Mouse (Mus musculus): ENCODE measurements around the gene Tmem205. TPM values are rescaled to one million over a fixed set of nuclear protein-coding genes. Genes with fewer than 3 reads are reported as not detected.

Gene Tmem205
- total RNA-seq (2015; ENCODE audit: low replicate concordance): 13.8 TPM in 1 of 2 replicates, not detected in the other
- total RNA-seq (2017; ENCODE audit: low replicate concordance): not detected in 2 replicates

DNA sequence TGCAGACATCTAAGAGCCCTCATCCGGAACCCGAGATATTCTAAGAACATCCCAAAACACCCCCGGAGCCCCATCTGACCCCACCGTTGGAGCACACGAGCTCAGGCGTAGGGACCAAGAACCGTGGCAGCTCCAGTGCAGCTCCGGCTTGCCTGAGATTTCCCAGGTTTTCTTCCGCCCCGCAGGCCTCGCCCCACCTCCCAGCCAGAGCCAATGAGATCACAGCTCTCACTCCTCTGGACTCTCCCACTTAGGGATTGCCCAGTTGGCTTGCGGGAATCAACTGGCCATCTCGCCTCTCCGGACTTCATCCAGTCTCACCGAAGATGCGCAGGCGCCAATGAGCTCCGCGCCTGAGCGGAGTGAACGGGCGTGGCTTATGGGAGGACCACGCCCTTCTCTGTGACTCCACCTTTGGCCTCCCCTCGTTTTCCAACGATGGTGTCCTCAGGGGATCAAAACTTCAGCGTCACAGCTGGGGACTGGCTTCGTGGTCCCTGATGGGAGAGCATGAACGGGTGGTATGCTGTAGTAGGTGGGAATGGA lies at the start of gene Tmem205, which contains the start of gene Ccdc159:
Tmem205 (minus strand) TSS at position 349 of the 546 bp plus-strand sequence.
Ccdc159 (plus strand) TSS at position 264 of the 546 bp plus-strand sequence.
- ATAC-seq (replicated peaks; ENCODE audit: low FRiP score, poor library complexity, severe bottlenecking): peak; percentile 65; the same call in 1 of the 2 replicates

DNA sequence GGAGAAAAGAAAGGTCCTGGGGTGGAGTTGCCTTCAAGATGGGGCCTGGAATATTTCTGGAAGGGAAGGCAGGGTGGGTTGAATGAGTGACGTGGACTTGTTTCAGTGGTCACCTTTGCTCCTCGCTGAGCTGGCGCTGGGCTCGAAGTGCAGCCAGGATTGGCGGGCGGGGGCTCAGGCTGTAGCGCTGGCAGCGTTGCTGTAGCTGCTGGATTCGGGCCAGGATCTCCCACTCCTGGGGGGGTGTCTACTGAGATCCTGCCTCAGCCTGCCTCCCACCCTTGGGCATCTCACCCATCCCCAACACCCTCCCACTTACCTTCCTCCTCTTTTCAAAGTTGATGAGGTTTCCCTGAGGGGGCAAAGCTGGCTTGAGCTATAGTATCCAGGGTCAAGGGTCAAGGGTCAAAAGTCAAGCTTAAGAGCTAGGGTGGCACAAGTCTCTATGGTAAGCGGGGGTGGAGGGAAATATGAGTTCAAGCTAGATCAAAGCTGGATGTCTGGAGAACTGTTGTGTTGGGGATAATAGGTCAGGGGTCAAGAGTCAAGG lies 49.3 kb upstream of the Tmem205 start:
- ATAC-seq (replicated peaks; ENCODE audit: low FRiP score, poor library complexity, severe bottlenecking): no peak

GRCm38 (mm10) chr9:21969304-21969703 lies 41.9 kb upstream of the Tmem205 start:
- ATAC-seq (replicated peaks; ENCODE audit: low FRiP score, poor library complexity, severe bottlenecking): no peak

- ATAC-seq (replicated peaks; ENCODE audit: low FRiP score, poor library complexity, severe bottlenecking): no peak
Observed at GRCm38 (mm10) chr9:21968883-21969282, 41.5 kb upstream of the Tmem205 start.

- ATAC-seq (replicated peaks; ENCODE audit: low FRiP score, poor library complexity, severe bottlenecking): peak; percentile 83
Observed at GRCm38 (mm10) chr9:21963417-21963816, 36.1 kb upstream of the Tmem205 start, which contains the start of gene Epor. Gene Epor (minus strand): TSS chr9:21963506.

- peak; percentile 88 for ATAC-seq (replicated peaks; ENCODE audit: low FRiP score, poor library complexity, severe bottlenecking)
Observed at GRCm38 (mm10) chr9:21962416-21963059, 35.2 kb upstream of the Tmem205 start.

GRCm38 (mm10) chr9:21962010-21962409 lies 34.7 kb upstream of the Tmem205 start:
- no peak for ATAC-seq (replicated peaks; ENCODE audit: low FRiP score, poor library complexity, severe bottlenecking)

DNA sequence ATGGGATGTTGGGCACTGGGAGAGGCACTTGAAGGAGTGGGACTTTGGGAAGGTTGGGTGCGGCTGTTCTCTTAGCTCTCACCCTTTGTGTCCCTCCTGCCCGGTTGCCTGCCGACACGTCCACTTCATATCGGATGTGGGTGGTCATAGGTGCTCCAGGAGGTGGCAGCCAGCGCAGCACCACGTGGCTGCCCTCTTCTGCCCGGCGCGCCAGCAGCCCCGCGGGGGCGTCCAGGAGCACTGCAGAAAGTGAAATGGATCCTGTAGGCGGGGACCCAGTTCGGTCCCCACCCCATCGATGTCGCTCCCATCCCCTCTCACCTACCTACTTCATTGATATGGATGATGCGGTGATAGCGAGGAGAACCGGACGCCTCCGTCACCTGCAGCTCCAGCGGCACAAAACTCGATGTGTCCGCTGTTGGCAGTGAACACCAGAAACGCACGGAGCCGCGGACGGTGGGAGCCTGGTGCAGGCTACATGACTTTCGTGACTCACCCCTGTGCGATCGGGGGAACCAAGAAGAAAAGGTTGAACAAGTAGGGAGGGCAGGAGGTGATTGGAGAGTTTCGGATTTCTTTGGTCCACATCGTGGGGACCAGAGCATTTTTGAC lies 34.1 kb upstream of the Tmem205 start:
- peak; percentile 9; the same call in 1 of the 2 replicates for ATAC-seq (replicated peaks; ENCODE audit: low FRiP score, poor library complexity, severe bottlenecking)

DNA sequence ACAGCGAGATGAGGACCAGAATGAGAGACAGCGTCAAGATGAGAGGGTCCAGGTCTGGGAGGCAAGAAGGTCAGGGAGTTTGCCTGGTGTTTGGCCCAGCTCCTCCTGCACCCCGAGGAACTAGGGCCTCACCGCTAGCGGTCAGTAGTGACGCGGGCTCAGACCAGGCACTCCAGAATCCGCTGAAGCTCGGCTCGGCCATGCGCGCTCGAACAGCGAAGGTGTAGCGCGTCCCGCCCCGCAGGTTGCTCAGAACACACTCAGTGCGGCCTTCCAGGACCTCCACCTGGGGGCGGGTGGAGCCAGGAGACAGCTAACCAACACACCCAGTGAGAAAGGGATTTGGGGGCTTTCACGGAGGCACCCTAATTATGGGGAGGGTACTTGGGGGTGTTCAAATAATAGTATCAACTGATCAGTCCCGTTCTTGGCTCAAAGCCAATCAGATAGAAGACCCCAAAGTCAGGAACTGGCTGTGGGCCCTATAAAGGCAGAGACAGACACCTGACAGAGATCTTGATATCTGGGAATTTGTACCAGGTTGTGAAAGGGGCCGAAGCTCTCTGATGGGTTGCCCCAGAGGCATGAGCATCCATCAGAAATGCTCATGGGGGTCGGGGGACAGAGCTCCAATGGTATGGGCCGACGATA lies 33.3 kb upstream of the Tmem205 start:
- ATAC-seq (replicated peaks; ENCODE audit: low FRiP score, poor library complexity, severe bottlenecking): no peak

GRCm38 (mm10) chr9:21960135-21960534 lies 32.8 kb upstream of the Tmem205 start:
- no peak for ATAC-seq (replicated peaks; ENCODE audit: low FRiP score, poor library complexity, severe bottlenecking)

DNA sequence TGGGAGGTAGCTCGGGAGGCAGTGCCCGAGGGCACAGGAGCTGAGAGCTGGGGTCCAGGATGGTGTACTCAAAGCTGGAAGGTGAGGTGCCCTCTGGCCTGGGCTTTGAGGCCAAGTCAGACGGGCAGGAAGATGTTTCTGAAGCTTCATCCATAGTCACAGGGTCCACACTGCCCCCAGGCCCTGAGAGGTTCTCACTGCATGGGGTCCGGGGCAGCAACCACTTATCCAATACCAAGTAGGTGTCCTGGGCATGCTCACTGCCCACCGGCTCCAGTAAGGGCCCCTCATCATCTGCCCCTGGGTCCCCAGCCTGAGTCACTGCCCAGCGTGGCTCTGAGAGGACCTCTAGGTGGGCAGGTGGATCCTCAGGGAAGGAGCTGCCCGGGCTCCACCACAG lies 31.9 kb upstream of the Tmem205 start:
- ATAC-seq (replicated peaks; ENCODE audit: low FRiP score, poor library complexity, severe bottlenecking): no peak

- ATAC-seq (replicated peaks; ENCODE audit: low FRiP score, poor library complexity, severe bottlenecking): no peak
Observed at GRCm38 (mm10) chr9:21958372-21958771, 31.0 kb upstream of the Tmem205 start.

DNA sequence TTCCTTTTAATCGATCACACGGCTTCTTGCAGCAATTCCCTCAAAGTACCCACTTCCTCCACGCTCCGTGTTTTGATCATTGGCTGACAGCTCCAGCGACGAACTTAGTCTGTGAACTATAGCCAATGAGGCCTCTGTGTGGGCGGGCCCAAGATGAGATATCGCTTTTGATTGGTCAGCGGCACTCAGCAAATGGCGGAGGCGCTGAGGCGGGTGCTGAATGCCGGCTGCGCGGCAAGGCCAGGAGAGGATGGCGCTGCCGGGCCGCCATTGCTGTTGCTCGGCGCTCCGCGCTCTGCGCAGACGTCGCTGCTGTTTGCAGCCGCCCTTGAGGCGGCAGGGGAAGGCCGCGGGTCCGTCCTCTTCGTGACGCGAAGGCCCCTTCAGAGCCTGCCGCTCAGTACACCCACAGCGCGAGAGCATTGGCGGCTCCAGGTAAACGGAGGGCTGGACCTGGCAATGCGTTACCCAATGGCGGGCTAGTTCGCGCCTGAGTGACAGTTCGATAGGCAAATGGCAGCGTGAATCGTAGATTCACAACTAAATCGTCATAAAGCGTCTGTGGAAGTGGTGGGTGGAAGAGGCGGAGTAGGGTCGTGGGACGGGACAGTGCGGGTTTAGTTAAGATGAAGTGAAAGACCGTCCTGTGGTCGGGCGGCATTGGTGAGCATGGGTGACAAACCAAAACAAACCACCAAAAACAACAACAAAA lies 28.4 kb upstream of the Tmem205 start, which contains the start of gene Swsap1:
Swsap1 (plus strand) TSS at position 186 of the 712 bp plus-strand sequence.
- ATAC-seq (replicated peaks; ENCODE audit: low FRiP score, poor library complexity, severe bottlenecking): peak; percentile 89

- peak; percentile 60 for ATAC-seq (replicated peaks; ENCODE audit: low FRiP score, poor library complexity, severe bottlenecking)
Observed at GRCm38 (mm10) chr9:21955225-21955569, 27.8 kb upstream of the Tmem205 start.

DNA sequence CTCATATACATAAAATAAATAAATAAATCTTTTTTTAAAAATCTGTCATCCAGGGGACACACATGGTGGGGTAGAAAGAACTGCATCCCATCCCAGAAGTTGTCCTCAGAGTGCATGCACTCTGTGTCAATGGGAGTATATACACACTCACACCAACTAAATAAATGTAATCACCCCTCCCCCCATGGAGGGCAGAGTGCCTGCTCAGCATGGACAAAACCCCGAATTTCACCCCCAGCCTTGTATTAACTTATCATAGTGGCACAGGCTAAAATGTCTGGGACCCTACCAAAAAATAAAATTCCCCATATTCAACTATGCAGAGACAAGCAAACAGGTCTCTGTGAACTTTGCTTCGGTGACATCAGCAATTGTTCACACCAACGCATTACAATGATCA lies 27.3 kb upstream of the Tmem205 start:
- ATAC-seq (replicated peaks; ENCODE audit: low FRiP score, poor library complexity, severe bottlenecking): no peak

DNA sequence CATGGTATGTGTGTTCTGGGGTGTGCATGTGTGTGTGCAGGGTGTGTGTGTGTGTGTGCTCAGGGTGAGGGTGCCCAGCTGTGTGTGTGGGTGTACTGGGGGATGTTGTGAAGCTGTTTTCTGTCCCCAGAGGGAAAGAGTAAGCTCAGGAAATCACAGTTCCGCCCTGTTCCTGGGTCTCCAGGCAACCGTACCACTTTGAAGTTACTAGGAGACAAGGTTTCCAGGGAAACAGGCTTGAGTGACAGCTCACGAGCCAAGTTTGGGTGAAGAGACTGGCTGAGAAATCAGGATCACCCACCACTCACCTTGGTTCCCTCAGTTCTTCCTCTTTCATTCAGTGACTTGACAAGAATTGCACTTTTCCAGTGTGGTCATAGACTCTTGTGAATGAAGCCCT lies 26.2 kb upstream of the Tmem205 start:
- no peak for ATAC-seq (replicated peaks; ENCODE audit: low FRiP score, poor library complexity, severe bottlenecking)

DNA sequence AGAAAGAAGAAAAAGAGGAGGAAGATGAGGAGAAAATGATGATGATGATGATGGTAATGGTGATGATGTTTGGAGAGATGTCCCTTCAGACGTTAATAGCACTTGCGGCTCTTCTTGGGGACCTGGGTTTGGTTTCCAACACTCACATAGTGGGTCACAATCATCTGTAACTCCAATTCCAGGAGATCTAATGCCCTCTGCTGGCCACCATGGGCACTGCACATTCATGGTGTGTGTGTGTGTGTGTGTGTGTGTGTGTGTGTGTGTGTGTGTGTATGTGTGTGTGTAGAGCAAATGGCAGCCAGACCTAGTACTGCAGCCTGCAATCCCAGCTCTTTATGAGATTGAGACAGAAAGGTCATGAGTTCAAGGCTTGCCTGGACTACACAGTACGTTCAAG lies 24.6 kb upstream of the Tmem205 start:
- ATAC-seq (replicated peaks; ENCODE audit: low FRiP score, poor library complexity, severe bottlenecking): no peak

DNA sequence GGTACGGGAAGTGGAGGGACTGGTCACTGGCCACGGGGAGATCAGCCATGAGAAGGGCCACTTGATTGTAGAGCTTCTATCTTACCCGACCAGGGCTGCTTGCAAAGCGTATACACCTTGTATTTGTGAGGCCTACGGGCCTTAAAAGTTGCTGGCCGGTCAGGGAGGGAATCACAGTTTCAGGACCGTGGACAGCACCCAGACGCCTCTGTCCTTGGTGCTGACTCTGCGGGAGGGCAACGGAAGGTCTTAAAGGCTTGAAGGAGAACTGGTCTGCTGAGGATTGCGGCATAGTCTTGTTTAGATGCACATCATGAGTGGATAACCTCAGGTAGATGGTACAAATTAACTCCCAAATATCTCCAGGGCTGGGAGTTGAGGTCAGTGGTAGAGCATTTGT lies 23.0 kb upstream of the Tmem205 start:
- ATAC-seq (replicated peaks; ENCODE audit: low FRiP score, poor library complexity, severe bottlenecking): peak; percentile 43; the same call in 1 of the 2 replicates

- no peak for ATAC-seq (replicated peaks; ENCODE audit: low FRiP score, poor library complexity, severe bottlenecking)
Observed at GRCm38 (mm10) chr9:21948790-21949189, 21.4 kb upstream of the Tmem205 start.

DNA sequence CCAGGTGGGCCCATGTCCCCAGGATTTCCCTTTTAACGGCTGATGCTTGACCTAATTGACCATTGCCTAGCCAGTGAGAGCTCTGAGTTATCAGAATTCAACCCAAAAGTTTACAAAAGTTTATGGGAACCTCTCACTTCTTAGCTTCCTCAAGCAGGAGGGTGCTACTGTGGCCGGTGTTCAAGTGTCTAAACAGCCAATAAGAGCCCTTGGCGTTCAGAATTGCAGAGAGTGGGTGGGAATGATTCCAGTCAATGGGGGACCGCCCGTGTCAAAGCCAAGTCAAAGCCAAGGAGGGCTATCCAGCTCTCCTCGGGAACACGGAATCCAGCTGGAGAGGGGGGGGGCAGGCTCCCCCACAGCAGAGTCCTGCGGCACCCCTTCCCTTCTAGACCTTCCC lies 20.8 kb upstream of the Tmem205 start:
- no peak for ATAC-seq (replicated peaks; ENCODE audit: low FRiP score, poor library complexity, severe bottlenecking)

Data from erythroid progenitor cell, adult 5-6 weeks (primary cell).